Mouse (Mus musculus): ENCODE results near the gene Taco1. TPM values are rescaled to one million over a fixed set of nuclear protein-coding genes. Genes with fewer than 3 reads are reported as not detected.

Gene Taco1
- total and polyA plus RNA-seq, 2 experiments from 2014 or later: 6.4 to 19.4 TPM

DNA sequence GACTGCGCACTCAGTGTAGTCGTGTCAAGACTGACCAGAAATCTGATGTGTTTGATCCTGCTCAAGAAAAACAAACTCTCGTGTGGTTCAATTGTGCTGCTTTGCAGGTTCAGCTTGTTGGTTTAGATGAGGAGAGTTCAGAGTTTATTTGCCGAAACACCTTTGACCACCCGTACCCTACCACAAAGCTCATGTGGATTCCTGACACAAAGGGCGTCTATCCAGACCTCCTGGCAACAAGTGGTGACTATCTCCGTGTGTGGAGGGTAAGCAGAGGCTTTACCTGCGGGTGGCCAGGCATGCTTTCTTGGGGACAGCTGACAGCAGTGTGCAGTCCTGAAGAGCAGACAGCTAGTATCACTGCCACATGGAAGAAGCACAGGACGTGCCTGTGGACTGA, 19.3 kb upstream of the Taco1 start:
- Histone ChIP-seq H3K4me1 (ENCODE audit: insufficient read depth, low read length) (no peaks in the 10 kb centered on the region), H3K4me3 (ENCODE audit: low read length) (no peak overlapping the region), H3K27ac (no peak overlapping the region), H3K36me3 (ENCODE audit: insufficient read depth, low read length) (peaks cover 30% of the 10 kb centered on the region), H3K9ac (replicated peaks; ENCODE audit: low read length) (no peak overlapping the region), H3K9me3 (ENCODE audit: low read length) (no peaks in the 10 kb centered on the region), H3K4me2 (ENCODE audit: low read depth, low read length) (no peak overlapping the region), H3K27me3 (ENCODE audit: insufficient read depth, low read length) (no peaks in the 10 kb centered on the region)
- TF ChIP-seq CTCF (IDR thresholded peaks at IDR 0.05; ENCODE audit: low read depth): no peak
- WGBS: 87% methylated on average over 9 of the region's 9 CpGs
- DNase-seq (ENCODE audit: low spot score): no peak
- ATAC-seq: no peak

DNA sequence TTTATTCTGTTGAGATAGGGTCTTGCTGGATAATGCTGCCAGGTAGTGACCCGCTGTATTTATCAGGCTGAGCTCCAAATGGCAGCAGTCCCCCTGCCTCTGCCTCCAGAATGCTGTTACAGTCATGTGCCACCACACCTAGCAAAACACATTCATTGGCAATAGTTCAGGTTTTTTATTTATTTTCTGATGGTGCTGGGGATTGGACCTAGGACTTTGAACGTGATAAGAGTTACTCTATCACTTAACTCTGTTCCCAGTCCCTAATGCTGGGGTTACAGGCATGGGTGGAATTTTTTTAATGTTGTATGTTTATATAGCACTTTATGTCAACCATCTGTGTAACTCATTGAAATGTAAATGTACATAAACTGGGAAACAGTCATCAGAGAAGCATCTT, 11.9 kb upstream of the Taco1 start:
- WGBS: 94% methylated on average over 2 of the region's 2 CpGs
- TF ChIP-seq CTCF (IDR thresholded peaks at IDR 0.05; ENCODE audit: low read depth): no peak
- H3K27ac ChIP-seq: no peak overlapping the region
- DNase-seq (ENCODE audit: low spot score): no peak
- no peaks in the 10 kb centered on the region for H3K9me3 ChIP-seq (ENCODE audit: low read length)
- no peaks in the 10 kb centered on the region for H3K27me3 ChIP-seq (ENCODE audit: insufficient read depth, low read length)
- H3K4me1 ChIP-seq (ENCODE audit: insufficient read depth, low read length): no peaks in the 10 kb centered on the region
- ATAC-seq: no peak
- no peak overlapping the region for H3K4me3 ChIP-seq (ENCODE audit: low read length)
- no peak overlapping the region for H3K9ac ChIP-seq (replicated peaks; ENCODE audit: low read length)
- H3K4me2 ChIP-seq (ENCODE audit: low read depth, low read length): no peak overlapping the region
- H3K36me3 ChIP-seq (ENCODE audit: insufficient read depth, low read length): peaks cover 77% of the 10 kb centered on the region

DNA sequence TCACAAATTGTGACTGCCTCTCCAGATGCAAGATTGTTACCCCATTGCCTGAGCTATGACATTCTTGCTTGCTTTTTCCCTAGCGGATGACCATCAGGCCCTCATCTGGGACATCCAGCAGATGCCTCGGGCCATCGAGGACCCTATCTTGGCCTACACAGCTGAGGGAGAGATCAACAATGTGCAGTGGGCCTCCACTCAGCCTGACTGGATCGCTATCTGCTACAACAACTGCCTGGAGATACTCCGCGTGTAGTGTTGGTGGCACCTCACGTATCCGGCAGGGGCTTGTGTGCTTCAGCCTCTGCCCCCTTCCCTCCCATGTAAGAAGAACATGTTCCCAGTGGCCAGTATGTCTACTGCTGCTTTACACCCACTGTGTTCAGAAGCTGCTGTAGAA, 11.3 kb upstream of the Taco1 start:
- WGBS: 93% methylated on average over 8 of the region's 8 CpGs
- no peak for DNase-seq (ENCODE audit: low spot score)
- TF ChIP-seq CTCF (IDR thresholded peaks at IDR 0.05; ENCODE audit: low read depth): no peak

DNA sequence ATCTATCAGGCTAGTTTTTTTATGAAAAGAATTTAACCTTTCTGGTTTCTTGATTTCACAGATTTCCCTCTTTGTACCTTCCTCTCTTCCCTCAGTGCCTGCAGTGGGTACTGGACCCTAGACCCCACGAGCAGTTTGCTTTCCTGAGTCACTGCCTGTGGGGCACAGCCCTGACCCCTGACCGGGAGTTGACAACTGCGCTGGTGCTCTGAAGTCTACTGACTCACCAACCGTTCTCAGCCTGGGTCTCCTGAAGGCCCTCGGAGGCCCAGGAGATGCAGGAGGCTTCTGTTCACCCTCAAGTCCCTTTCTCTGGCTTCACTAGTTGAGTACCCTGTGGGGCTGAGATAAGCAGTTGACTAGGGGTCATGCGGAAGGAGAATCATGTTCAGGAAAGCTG, 10.5 kb upstream of the Taco1 start:
- Histone ChIP-seq H3K36me3 (ENCODE audit: insufficient read depth, low read length) (peaks cover 81% of the 10 kb centered on the region), H3K9ac (replicated peaks; ENCODE audit: low read length) (no peak overlapping the region), H3K4me1 (ENCODE audit: insufficient read depth, low read length) (no peaks in the 10 kb centered on the region), H3K9me3 (ENCODE audit: low read length) (no peaks in the 10 kb centered on the region), H3K4me2 (ENCODE audit: low read depth, low read length) (no peak overlapping the region), H3K27me3 (ENCODE audit: insufficient read depth, low read length) (no peaks in the 10 kb centered on the region), H3K4me3 (ENCODE audit: low read length) (no peak overlapping the region), H3K27ac (no peak overlapping the region)
- DNase-seq (ENCODE audit: low spot score): no peak
- no peak for ATAC-seq
- WGBS: 93% methylated on average over 6 of the region's 6 CpGs
- no peak for TF ChIP-seq CTCF (IDR thresholded peaks at IDR 0.05; ENCODE audit: low read depth)

More for the DNA sequence above, 11.3 kb upstream of the Taco1 start:
- H3K4me2 ChIP-seq (ENCODE audit: low read depth, low read length): no peak overlapping the region
- no peak overlapping the region for H3K4me3 ChIP-seq (ENCODE audit: low read length)
- H3K4me1 ChIP-seq (ENCODE audit: insufficient read depth, low read length): no peaks in the 10 kb centered on the region
- peaks cover 77% of the 10 kb centered on the region for H3K36me3 ChIP-seq (ENCODE audit: insufficient read depth, low read length)
- no peak overlapping the region for H3K9ac ChIP-seq (replicated peaks; ENCODE audit: low read length)
- H3K27ac ChIP-seq: no peak overlapping the region
- ATAC-seq: no peak
- no peaks in the 10 kb centered on the region for H3K27me3 ChIP-seq (ENCODE audit: insufficient read depth, low read length)
- no peaks in the 10 kb centered on the region for H3K9me3 ChIP-seq (ENCODE audit: low read length)

DNA sequence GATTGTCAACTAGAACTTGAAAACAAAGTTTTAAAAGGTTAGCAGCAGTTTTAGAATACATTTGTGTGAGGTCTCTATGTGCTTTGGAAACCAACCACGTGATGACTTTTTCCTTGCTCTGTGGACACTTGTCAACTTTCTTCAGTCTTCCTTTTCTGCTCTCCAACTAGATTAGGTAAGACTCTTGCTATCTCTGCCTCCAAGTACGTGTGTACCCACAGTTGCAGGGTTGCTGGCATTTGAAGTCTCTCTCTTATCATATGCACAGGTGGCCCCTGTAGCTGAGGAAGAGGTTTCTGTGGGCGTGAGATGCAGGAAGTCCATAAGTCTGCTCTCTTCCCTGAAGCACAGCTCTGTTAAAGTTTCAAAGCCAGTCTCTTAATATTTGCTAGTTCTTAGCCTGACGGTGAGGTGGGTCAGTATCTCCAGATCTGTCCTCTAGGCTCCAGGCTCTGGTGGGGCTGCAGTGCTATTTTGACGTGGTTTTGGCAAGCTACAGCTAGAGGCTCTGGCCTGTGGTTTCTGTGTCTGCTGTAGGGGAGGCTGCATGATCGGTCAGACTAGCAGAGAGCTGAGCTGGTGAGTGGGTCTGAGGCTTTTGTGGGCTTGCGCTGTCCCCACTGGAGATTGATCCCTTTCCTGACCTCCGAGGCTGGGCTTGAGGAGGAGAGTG, 8.9 kb upstream of the Taco1 start:
- DNase-seq (ENCODE audit: low spot score) (no peak), ATAC-seq (no peak)
- no peak overlapping the region for H3K27ac ChIP-seq
- no peaks in the 10 kb centered on the region for H3K4me1 ChIP-seq (ENCODE audit: insufficient read depth, low read length)
- H3K27me3 ChIP-seq (ENCODE audit: insufficient read depth, low read length): no peaks in the 10 kb centered on the region
- H3K9me3 ChIP-seq (ENCODE audit: low read length): no peaks in the 10 kb centered on the region
- H3K36me3 ChIP-seq (ENCODE audit: insufficient read depth, low read length): peaks cover 70% of the 10 kb centered on the region
- H3K4me2 ChIP-seq (ENCODE audit: low read depth, low read length): no peak overlapping the region
- TF ChIP-seq CTCF (IDR thresholded peaks at IDR 0.05; ENCODE audit: low read depth): no peak
- no peak overlapping the region for H3K9ac ChIP-seq (replicated peaks; ENCODE audit: low read length)
- 93% methylated on average over 8 of the region's 8 CpGs for WGBS
- H3K4me3 ChIP-seq (ENCODE audit: low read length): no peak overlapping the region

DNA sequence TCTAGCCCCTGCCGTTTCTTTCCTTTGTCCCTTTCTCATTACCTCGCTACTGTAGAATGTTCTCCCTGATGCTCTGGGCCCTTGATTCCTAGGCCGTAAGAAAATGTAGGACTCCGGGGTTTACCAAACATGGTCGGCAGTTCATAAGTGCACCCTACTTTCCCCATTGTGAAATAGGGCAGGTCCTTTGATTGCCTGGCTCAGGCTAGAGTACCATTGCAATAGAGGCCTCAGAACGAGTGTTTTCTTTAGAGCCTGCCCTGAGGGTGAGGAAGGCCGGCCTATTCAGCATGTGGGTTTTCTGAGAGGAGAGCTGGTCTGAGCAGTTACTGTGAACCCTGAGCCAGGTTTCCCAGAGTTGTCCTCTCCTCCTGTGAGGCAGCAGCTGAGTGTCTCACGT, 7.8 kb upstream of the Taco1 start:
- Histone ChIP-seq H3K36me3 (ENCODE audit: insufficient read depth, low read length) (peaks cover 67% of the 10 kb centered on the region), H3K9me3 (ENCODE audit: low read length) (no peaks in the 10 kb centered on the region), H3K4me2 (ENCODE audit: low read depth, low read length) (no peak overlapping the region), H3K27ac (no peak overlapping the region), H3K4me1 (ENCODE audit: insufficient read depth, low read length) (no peaks in the 10 kb centered on the region), H3K27me3 (ENCODE audit: insufficient read depth, low read length) (no peaks in the 10 kb centered on the region), H3K4me3 (ENCODE audit: low read length) (no peak overlapping the region), H3K9ac (replicated peaks; ENCODE audit: low read length) (no peak overlapping the region)
- WGBS: 89% methylated on average over 8 of the region's 8 CpGs
- DNase-seq (ENCODE audit: low spot score) (no peak), ATAC-seq (no peak)
- no peak for TF ChIP-seq CTCF (IDR thresholded peaks at IDR 0.05; ENCODE audit: low read depth)

DNA sequence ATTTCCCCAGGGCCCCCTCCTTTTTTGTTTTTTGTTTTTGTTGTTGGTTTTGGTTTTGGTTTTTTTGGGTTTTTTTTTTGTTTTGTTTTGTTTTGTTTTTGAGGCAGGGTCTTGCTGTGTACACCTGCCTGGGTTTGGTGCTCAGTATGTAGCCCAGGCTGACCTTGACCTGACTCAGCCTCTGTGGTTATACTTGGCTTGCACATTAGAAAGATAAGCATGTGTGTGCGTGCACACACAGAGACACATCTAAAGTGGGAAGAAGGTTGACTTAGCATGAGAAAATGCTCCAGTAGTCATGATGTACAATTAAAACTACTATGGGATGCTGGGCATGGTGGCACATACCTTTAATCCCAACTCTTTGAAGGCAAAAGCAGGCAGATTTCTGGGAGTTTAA, 5.3 kb upstream of the Taco1 start:
- H3K36me3 ChIP-seq (ENCODE audit: insufficient read depth, low read length): peaks cover 44% of the 10 kb centered on the region
- WGBS: 90% methylated on average over 1 of the region's 1 CpGs
- no peak for ATAC-seq

More for the DNA sequence above, 5.3 kb upstream of the Taco1 start:
- Histone ChIP-seq H3K27ac (no peak overlapping the region), H3K4me1 (ENCODE audit: insufficient read depth, low read length) (no peaks in the 10 kb centered on the region), H3K27me3 (ENCODE audit: insufficient read depth, low read length) (no peaks in the 10 kb centered on the region), H3K9ac (replicated peaks; ENCODE audit: low read length) (no peak overlapping the region), H3K4me3 (ENCODE audit: low read length) (no peak overlapping the region), H3K4me2 (ENCODE audit: low read depth, low read length) (no peak overlapping the region), H3K9me3 (ENCODE audit: low read length) (no peaks in the 10 kb centered on the region)
- no peak for DNase-seq (ENCODE audit: low spot score)
- no peak for TF ChIP-seq CTCF (IDR thresholded peaks at IDR 0.05; ENCODE audit: low read depth)

Data from hindbrain, postnatal 0 days (tissue).